ENCODE assay signal across 26 mouse cellular contexts in genomic region chr6:99850706-99851105, GRCm38 (mm10).
DNase-seq lines count a peak whose midpoint lies in the region; ATAC-seq lines count a peak whose summit lies in the region.
"Had no signal": no experiment of that assay in that cellular context is flagged by ENCODE, and none has a peak within 500 bp of the region (broad histone marks: within the 10 kb centered on the region; RNA-seq: fewer than 3 reads in every experiment).

No protein-coding gene starts in this region.

- WGBS in midbrain, embryonic 13.5 days = 82% methylated on average over 1 of the region's 1 CpGs
- WGBS in hindbrain, embryonic 14.5 days = 95% methylated on average over 1 of the region's 1 CpGs

- ATAC-seq in midbrain, embryonic 13.5 days = no peak
- no peak for ATAC-seq in hindbrain, embryonic 14.5 days (ENCODE audit: low FRiP score)
- ATAC-seq: activated CD4-positive, CD25-positive, alpha-beta regulatory T cell, adult 4 months; CD4-positive, CD25-positive, alpha-beta regulatory T cell, adult 4 months; forebrain, embryonic 14.5 days; forebrain, embryonic 16.5 days; Patski had no signal

- H3K4me2 ChIP-seq in midbrain, embryonic 13.5 days (replicated peaks) = no peak overlapping the region
- no peak overlapping the region for H3K4me2 ChIP-seq in hindbrain, embryonic 14.5 days (replicated peaks)
- H3K4me2 ChIP-seq: embryonic facial prominence, embryonic 13.5 days; embryonic facial prominence, embryonic 15.5 days; forebrain, embryonic 12.5 days had no signal

- H3K4me3 ChIP-seq in midbrain, embryonic 13.5 days (replicated peaks) = no peak overlapping the region
- no peak overlapping the region for H3K4me3 ChIP-seq in hindbrain, embryonic 14.5 days (replicated peaks; ENCODE audit: low read length)
- H3K4me3 ChIP-seq: embryonic facial prominence, embryonic 13.5 days; embryonic facial prominence, embryonic 15.5 days; erythroblast, embryonic 14.5 days; forebrain, embryonic 10.5 days; forebrain, embryonic 12.5 days had no signal

- H3K4me1 ChIP-seq in midbrain, embryonic 13.5 days (replicated peaks) = peaks cover under 1% of the 10 kb centered on the region
- 0 out of 2 replicates have a peak, but pooled peaks cover 5% of the 10 kb centered on the region for H3K4me1 ChIP-seq in hindbrain, embryonic 14.5 days (replicated peaks; ENCODE audit: control insufficient read depth, insufficient read depth, low read length)

- H3K27ac ChIP-seq in midbrain, embryonic 13.5 days = no peak overlapping the region
- H3K27ac ChIP-seq in hindbrain, embryonic 14.5 days = no peak overlapping the region
- H3K27ac ChIP-seq: embryonic facial prominence, embryonic 13.5 days; embryonic facial prominence, embryonic 15.5 days; forebrain, embryonic 10.5 days; forebrain, embryonic 12.5 days had no signal

- H3K9ac ChIP-seq in midbrain, embryonic 13.5 days (replicated peaks) = no peak overlapping the region
- no peak overlapping the region for H3K9ac ChIP-seq in hindbrain, embryonic 14.5 days
- H3K9ac ChIP-seq: embryonic facial prominence, embryonic 13.5 days; embryonic facial prominence, embryonic 15.5 days; forebrain, embryonic 12.5 days had no signal

- DNase-seq in adrenal gland, adult (ENCODE audit: inconsistent age in 2 of 2, low spot score in 1 of 2) = peak; percentile 33 to 84
- no peak for DNase-seq in adrenal gland, postnatal 4 days (ENCODE audit: low spot score in 2 of 2)
- DNase-seq in adrenal gland, postnatal 10 days = peak; percentile 32
- peak; percentile 3 for DNase-seq in adrenal gland, postnatal 25 days
- DNase-seq in thymus, postnatal 0 days (ENCODE audit: low spot score) = no peak
- no peak for DNase-seq in hindbrain, embryonic 14.5 days (ENCODE audit: low spot score)
- DNase-seq: B cell, adult 2 months; cerebellum, adult 11-12 months; cerebellum, adult 2 months; cerebellum, adult 9-10 months; cerebellum, postnatal 10 days; cerebellum, postnatal 25 days; embryo, embryonic 11 days had no signal

- H3K36me3 ChIP-seq in midbrain, embryonic 13.5 days = no peaks in the 10 kb centered on the region
- H3K36me3 ChIP-seq in hindbrain, embryonic 14.5 days (replicated peaks; ENCODE audit: control insufficient read depth, insufficient read depth) = no peaks in the 10 kb centered on the region
- H3K36me3 ChIP-seq: embryonic facial prominence, embryonic 13.5 days; embryonic facial prominence, embryonic 15.5 days; forebrain, embryonic 10.5 days; forebrain, embryonic 12.5 days; G1E had no signal

- H3K9me3 ChIP-seq in midbrain, embryonic 13.5 days = no peaks in the 10 kb centered on the region
- no peaks in the 10 kb centered on the region for H3K9me3 ChIP-seq in hindbrain, embryonic 14.5 days (ENCODE audit: control insufficient read depth, low read length)
- H3K9me3 ChIP-seq: embryonic facial prominence, embryonic 13.5 days; embryonic facial prominence, embryonic 15.5 days; forebrain, embryonic 10.5 days; forebrain, embryonic 12.5 days had no signal

- H3K27me3 ChIP-seq in midbrain, embryonic 13.5 days = no peaks in the 10 kb centered on the region
- H3K27me3 ChIP-seq in hindbrain, embryonic 14.5 days (ENCODE audit: control insufficient read depth, insufficient read depth, low read length) = no peaks in the 10 kb centered on the region
- H3K27me3 ChIP-seq: CH12.LX; embryonic facial prominence, embryonic 13.5 days; embryonic facial prominence, embryonic 15.5 days; forebrain, embryonic 12.5 days had no signal

Comparison
In these comparisons a context has a peak if more than half of its experiments do, and no peak if none do; other contexts are left out.
1. DNase-seq: peak in adrenal gland, adult (2 of 2), adrenal gland, postnatal 10 days (single experiment) and adrenal gland, postnatal 25 days (single experiment); none in adrenal gland, postnatal 4 days (0 of 2), thymus, postnatal 0 days (single experiment) and hindbrain, embryonic 14.5 days (single experiment).